18 mouse cellular contexts compared by ENCODE assay signal in genomic region chr7:116515514-116516135, GRCm38 (mm10). TPM values are rescaled to one million over a fixed set of nuclear protein-coding genes. Genes with fewer than 3 reads are reported as not detected.
A peak's percentile ranks its signal among the peaks of the same experiment; 100 is the strongest.
DNase-seq lines count a peak whose midpoint lies in the region; ATAC-seq and TF ChIP-seq lines count a peak whose summit lies in the region.
"Had no signal": no experiment of that assay in that cellular context is flagged by ENCODE, and none has a peak within 500 bp of the region (broad histone marks: within the 10 kb centered on the region; RNA-seq: fewer than 3 reads in every experiment).

No protein-coding gene starts in this region.

- no peak overlapping the region for H3K4me2 ChIP-seq in embryonic facial prominence, embryonic 15.5 days (replicated peaks)
- H3K4me2 ChIP-seq in hindbrain, embryonic 15.5 days = no peak overlapping the region
- H3K4me2 ChIP-seq in hindbrain, embryonic 16.5 days (ENCODE audit: low read length) = no peak overlapping the region
- H3K4me2 ChIP-seq: embryonic facial prominence, embryonic 13.5 days; heart, embryonic 11.5 days; hindbrain, embryonic 12.5 days had no signal

- 63% methylated on average over 13 of the region's 13 CpGs for WGBS in embryonic facial prominence, embryonic 15.5 days
- WGBS in embryonic facial prominence, embryonic 10.5 days = 83% methylated on average over 13 of the region's 13 CpGs
- WGBS in hindbrain, embryonic 15.5 days = 84% methylated on average over 13 of the region's 13 CpGs
- 77% methylated on average over 13 of the region's 13 CpGs for WGBS in hindbrain, embryonic 16.5 days
- 55% methylated on average over 13 of the region's 13 CpGs for WGBS in lung, adult 2 months

- DNase-seq in embryonic facial prominence, embryonic 10.5 days (ENCODE audit: low spot score) = no peak
- peak; percentile 22 for DNase-seq in lung, adult 2 months
- DNase-seq in right cerebral cortex, postnatal 36 days (ENCODE audit: low spot score in 2 of 2) = no peak
- no peak for DNase-seq in right cerebral cortex, adult 18-20 months
- DNase-seq: cerebellum, adult 11-12 months; layer of hippocampus, adult 9-11 months; thymus, postnatal 36 days had no signal

- TF ChIP-seq POLR2A in lung, adult 2 months (IDR thresholded peaks at IDR 0.05; ENCODE audit: borderline replicate concordance, extremely low read depth, low read depth, low read length) = no peak

- no peak overlapping the region for H3K9ac ChIP-seq in embryonic facial prominence, embryonic 15.5 days
- no peak overlapping the region for H3K9ac ChIP-seq in hindbrain, embryonic 15.5 days
- H3K9ac ChIP-seq in hindbrain, embryonic 16.5 days (ENCODE audit: low read depth, low read length) = no peak overlapping the region
- H3K9ac ChIP-seq: embryonic facial prominence, embryonic 13.5 days; hindbrain, embryonic 12.5 days had no signal

- no peak overlapping the region for H3K4me3 ChIP-seq in embryonic facial prominence, embryonic 15.5 days (replicated peaks)
- no peak overlapping the region for H3K4me3 ChIP-seq in embryonic facial prominence, embryonic 10.5 days
- H3K4me3 ChIP-seq in hindbrain, embryonic 15.5 days = no peak overlapping the region
- no peak overlapping the region for H3K4me3 ChIP-seq in hindbrain, embryonic 16.5 days (ENCODE audit: low read length)
- no peak overlapping the region for H3K4me3 ChIP-seq in lung, adult 2 months (replicated peaks; ENCODE audit: extremely low read depth, low read depth, low read length)
- H3K4me3 ChIP-seq: embryonic facial prominence, embryonic 13.5 days; hindbrain, embryonic 12.5 days; midbrain, embryonic 10.5 days had no signal

- peak overlapping the region; percentile 71; the same call in 1 of the 2 replicates for H3K27ac ChIP-seq in embryonic facial prominence, embryonic 15.5 days (replicated peaks)
- H3K27ac ChIP-seq in embryonic facial prominence, embryonic 10.5 days (replicated peaks) = no peak overlapping the region
- no peak overlapping the region for H3K27ac ChIP-seq in hindbrain, embryonic 15.5 days (replicated peaks)
- no peak overlapping the region for H3K27ac ChIP-seq in hindbrain, embryonic 16.5 days (ENCODE audit: low read depth, low read length)
- H3K27ac ChIP-seq: embryonic facial prominence, embryonic 13.5 days; hindbrain, embryonic 12.5 days; kidney, postnatal 0 days; midbrain, embryonic 10.5 days had no signal

- no peaks in the 10 kb centered on the region for H3K9me3 ChIP-seq in embryonic facial prominence, embryonic 15.5 days (replicated peaks)
- no peaks in the 10 kb centered on the region for H3K9me3 ChIP-seq in embryonic facial prominence, embryonic 10.5 days
- no peaks in the 10 kb centered on the region for H3K9me3 ChIP-seq in hindbrain, embryonic 15.5 days
- no peaks in the 10 kb centered on the region for H3K9me3 ChIP-seq in hindbrain, embryonic 16.5 days (ENCODE audit: control insufficient read depth, low read length)
- H3K9me3 ChIP-seq: embryonic facial prominence, embryonic 13.5 days; hindbrain, embryonic 12.5 days; midbrain, embryonic 10.5 days had no signal

- no peaks in the 10 kb centered on the region for H3K27me3 ChIP-seq in embryonic facial prominence, embryonic 15.5 days
- no peaks in the 10 kb centered on the region for H3K27me3 ChIP-seq in embryonic facial prominence, embryonic 10.5 days (replicated peaks; ENCODE audit: low read depth, poor library complexity, severe bottlenecking)
- H3K27me3 ChIP-seq in hindbrain, embryonic 15.5 days = no peaks in the 10 kb centered on the region
- no peaks in the 10 kb centered on the region for H3K27me3 ChIP-seq in hindbrain, embryonic 16.5 days (replicated peaks; ENCODE audit: control insufficient read depth, insufficient read depth, low read length)
- H3K27me3 ChIP-seq: embryonic facial prominence, embryonic 13.5 days; hindbrain, embryonic 12.5 days had no signal

- no peak for ATAC-seq in embryonic facial prominence, embryonic 15.5 days (ENCODE audit: insufficient number of reproducible peaks, low FRiP score, low TSS enrichment, low read depth)
- peak; percentile 59; the same call in 1 of the 2 replicates for ATAC-seq in hindbrain, embryonic 15.5 days (ENCODE audit: low FRiP score, low read depth)
- ATAC-seq in hindbrain, embryonic 16.5 days = no peak
- peak; percentile 60 for ATAC-seq in megakaryocyte, adult 5-6 weeks (ENCODE audit: poor library complexity, severe bottlenecking)
- ATAC-seq: activated CD4-positive, CD25-positive, alpha-beta regulatory T cell, adult 4 months; intestine, postnatal 0 days had no signal

- TF ChIP-seq CTCF in lung, adult 2 months (IDR thresholded peaks at IDR 0.05; ENCODE audit: insufficient read depth, low read length) = no peak

- no peaks in the 10 kb centered on the region for H3K4me1 ChIP-seq in embryonic facial prominence, embryonic 15.5 days
- H3K4me1 ChIP-seq in embryonic facial prominence, embryonic 10.5 days = 0 out of 2 replicates have a peak, but pooled peaks cover 8% of the 10 kb centered on the region
- peaks cover 9% of the 10 kb centered on the region; the same call in 1 of the 2 replicates for H3K4me1 ChIP-seq in hindbrain, embryonic 15.5 days (replicated peaks)
- peaks cover 3% of the 10 kb centered on the region for H3K4me1 ChIP-seq in hindbrain, embryonic 16.5 days (ENCODE audit: control insufficient read depth, insufficient read depth, low read depth, low read length)
- no peaks in the 10 kb centered on the region; the same call in none of the 2 replicates for H3K4me1 ChIP-seq in lung, adult 2 months (ENCODE audit: control insufficient read depth, insufficient read depth, low read length)
- H3K4me1 ChIP-seq: embryonic facial prominence, embryonic 13.5 days; midbrain, embryonic 10.5 days had no signal

- no peaks in the 10 kb centered on the region for H3K36me3 ChIP-seq in embryonic facial prominence, embryonic 15.5 days
- 0 out of 2 replicates have a peak, but pooled peaks cover 4% of the 10 kb centered on the region for H3K36me3 ChIP-seq in embryonic facial prominence, embryonic 10.5 days (replicated peaks)
- peaks cover 8% of the 10 kb centered on the region; the same call in 1 of the 2 replicates for H3K36me3 ChIP-seq in hindbrain, embryonic 15.5 days
- H3K36me3 ChIP-seq in hindbrain, embryonic 16.5 days (ENCODE audit: control insufficient read depth, insufficient read depth, low read length) = no peaks in the 10 kb centered on the region
- H3K36me3 ChIP-seq: hindbrain, embryonic 12.5 days; midbrain, embryonic 10.5 days had no signal

RNA-seq across cellular contexts. Expression of gene Nucb2, which starts 11.5 kb away (rescaled TPM):
- polyA plus RNA-seq in embryonic facial prominence, embryonic 15.5 days (2015; fragmentation: Nextera tagmentation; extraction: Ambion mirVana) = 31.1 and 34.7 TPM in 2 replicates
- 8.7 and 11.1 TPM in 2 replicates for polyA plus RNA-seq in embryonic facial prominence, embryonic 10.5 days (2016; fragmentation: Nextera tagmentation; extraction: Ambion mirVana)
- polyA plus RNA-seq in hindbrain, embryonic 15.5 days (2015; fragmentation: Nextera tagmentation; extraction: Ambion mirVana) = 27.5 and 29.6 TPM in 2 replicates
- polyA plus RNA-seq in hindbrain, embryonic 16.5 days (2015; fragmentation: Nextera tagmentation; extraction: Ambion mirVana) = 29.2 and 30.7 TPM in 2 replicates
- polyA plus RNA-seq in lung, adult 2 months (2012; rRNA removed) = 6.7 and 9.5 TPM in 2 replicates
- 60.7 and 77.1 TPM in 2 replicates for total RNA-seq in megakaryocyte, adult 5-6 weeks (2015)
- total RNA-seq in megakaryocyte, adult 5-6 weeks (2017) = 74.1 and 81.9 TPM in 2 replicates

Comparison
In these comparisons a context has a peak if more than half of its experiments do, and no peak if none do; other contexts are left out.
1. ATAC-seq: peak in hindbrain, embryonic 15.5 days (single experiment) and megakaryocyte, adult 5-6 weeks (single experiment); none in embryonic facial prominence, embryonic 15.5 days (single experiment) and hindbrain, embryonic 16.5 days (single experiment).